Mouse (Mus musculus): ENCODE data around the gene Htt. TPM values are rescaled to one million over a fixed set of nuclear protein-coding genes. Genes with fewer than 3 reads are reported as not detected.
"Not testable (repeated sequence)": the region's sequence is repeated elsewhere in the genome, so short reads cannot be mapped to it uniquely, and the experiment has no call there.

The Htt gene
- total RNA-seq (2021), result 10 to 100 TPM; 29.0 to 31.4 TPM
- long read RNA-seq, experiment 1, result 0 reads
- long read RNA-seq, experiment 2, partial matches to known transcripts, result 3 of 3 reads
- long read RNA-seq, experiment 2, other reads (novel, unspliced or antisense), result 0 of 3 reads

DNA sequence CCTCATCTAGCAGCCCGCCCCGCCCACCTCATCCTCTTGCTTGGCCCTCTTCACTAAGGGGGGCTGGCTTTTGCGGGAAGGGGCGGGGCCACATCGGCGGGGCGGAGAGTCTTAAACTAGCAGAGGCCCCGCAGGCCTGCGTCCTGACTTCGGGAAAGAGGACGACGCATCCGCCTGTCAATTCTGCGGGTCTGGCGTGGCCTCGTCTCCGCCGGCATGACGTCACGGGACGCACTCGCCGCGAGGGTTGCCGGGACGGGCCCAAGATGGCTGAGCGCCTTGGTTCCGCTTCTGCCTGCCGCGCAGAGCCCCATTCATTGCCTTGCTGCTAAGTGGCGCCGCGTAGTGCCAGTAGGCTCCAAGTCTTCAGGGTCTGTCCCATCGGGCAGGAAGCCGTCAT lies at the start of gene Htt:
Htt (plus strand) TSS at position 232 of the 400 bp plus-strand sequence.
- peak; percentile 89 to 90 for DNase-seq (ENCODE audit: low spot score in 2 of 2)

- not testable (repeated sequence) for DNase-seq (ENCODE audit: low spot score in 2 of 2)
These were observed 47.2 kb upstream of the Htt start for GRCm38 (mm10) chr5:34714371-34714770.

- no peak for DNase-seq (ENCODE audit: low spot score in 2 of 2)
These were observed 46.7 kb upstream of the Htt start for GRCm38 (mm10) chr5:34714816-34715215.

DNA sequence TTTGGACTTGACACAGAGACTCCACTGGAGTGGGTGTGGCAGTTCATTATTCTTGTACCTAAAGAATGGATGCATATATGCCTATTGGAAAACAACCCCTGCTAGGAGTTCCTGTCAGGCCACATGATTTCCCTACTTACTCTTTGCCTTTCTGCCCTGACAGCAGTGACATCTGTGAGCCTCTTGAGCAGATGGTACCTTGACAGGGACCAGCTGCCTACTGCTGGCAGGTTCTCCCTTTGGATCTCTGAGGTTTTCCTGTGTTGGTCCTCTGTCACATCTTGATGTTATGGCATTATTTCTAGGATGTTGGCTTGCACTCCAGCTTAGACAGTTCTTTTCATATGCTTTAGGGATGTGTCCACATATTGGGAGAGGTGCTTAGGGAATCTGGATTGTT lies 32.4 kb upstream of the Htt start:
- DNase-seq (ENCODE audit: low spot score in 2 of 2), result no peak

- no peak for DNase-seq (ENCODE audit: low spot score in 2 of 2)
These were observed 31.3 kb upstream of the Htt start for GRCm38 (mm10) chr5:34730255-34730654.

DNA sequence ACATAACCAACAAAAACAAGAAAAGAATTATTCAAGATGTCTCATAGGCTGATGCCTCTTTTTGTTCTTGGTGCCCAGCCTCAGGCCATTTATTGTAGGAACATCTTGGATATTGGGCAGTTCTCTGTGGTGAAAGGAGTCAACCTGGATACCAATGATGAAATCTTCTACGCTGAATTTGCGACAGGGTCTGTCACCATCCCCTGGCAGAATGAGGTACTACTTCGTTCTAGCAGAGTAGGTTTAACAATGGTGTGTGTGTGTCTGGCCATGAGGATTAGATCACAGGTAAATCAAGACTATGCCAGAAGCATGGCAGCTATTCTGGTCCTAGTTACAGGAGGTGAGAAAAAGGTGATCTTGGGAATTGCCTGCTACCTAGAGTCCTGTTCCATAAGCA lies 10.1 kb upstream of the Htt start:
- DNase-seq (ENCODE audit: low spot score in 2 of 2), result no peak

DNA sequence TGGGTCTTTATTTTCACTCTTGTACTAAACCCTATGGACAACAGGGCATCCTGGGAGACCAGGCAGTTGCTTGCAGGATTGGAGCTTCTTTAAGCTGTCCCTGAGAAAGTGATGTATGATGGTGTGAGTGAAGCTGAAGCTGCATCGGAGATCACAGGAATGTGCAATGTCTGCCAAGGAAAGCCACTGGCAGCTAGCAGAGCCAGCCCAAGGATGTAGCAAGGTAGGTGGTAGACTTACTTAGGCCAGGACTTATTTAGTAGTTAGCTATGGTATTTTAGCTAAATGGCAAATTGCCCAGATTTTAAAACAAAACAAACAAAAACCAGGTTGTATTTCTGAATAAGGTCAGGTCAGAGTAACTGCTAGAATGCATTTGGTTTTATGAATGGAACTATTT lies 2.8 kb upstream of the Htt start:
- DNase-seq (ENCODE audit: low spot score in 2 of 2), result no peak

GRCm38 (mm10) chr5:34760850-34761508 lies 561 bp upstream of the Htt start:
- peak in 1 of 2 experiments; percentile 13 for DNase-seq (ENCODE audit: low spot score in 2 of 2)

GRCm38 (mm10) chr5:34761934-34762611 lies 533 bp downstream of the Htt start:
- peak in 1 of 2 experiments; percentile 19 for DNase-seq (ENCODE audit: low spot score in 2 of 2)

DNA sequence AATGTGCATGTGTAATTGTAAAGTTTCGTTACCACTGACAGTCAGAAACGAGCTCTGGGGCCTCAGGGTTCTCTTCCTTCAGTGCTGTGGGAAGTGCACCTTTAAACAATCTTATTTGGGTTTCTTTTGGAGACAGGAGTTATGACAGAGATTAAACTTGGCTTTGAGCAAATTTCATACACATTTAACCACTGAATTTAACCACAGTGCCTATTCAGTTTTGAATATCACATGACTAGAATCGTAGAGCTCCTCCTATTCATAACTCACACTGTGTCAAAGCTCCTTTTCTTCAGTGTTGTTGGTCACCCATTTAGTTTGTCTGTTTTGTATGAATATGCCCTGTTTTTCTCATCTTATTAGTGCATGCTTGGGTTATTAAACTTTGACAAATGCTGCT lies 10.3 kb downstream of the Htt start:
- no peak for DNase-seq (ENCODE audit: low spot score in 2 of 2)

DNA sequence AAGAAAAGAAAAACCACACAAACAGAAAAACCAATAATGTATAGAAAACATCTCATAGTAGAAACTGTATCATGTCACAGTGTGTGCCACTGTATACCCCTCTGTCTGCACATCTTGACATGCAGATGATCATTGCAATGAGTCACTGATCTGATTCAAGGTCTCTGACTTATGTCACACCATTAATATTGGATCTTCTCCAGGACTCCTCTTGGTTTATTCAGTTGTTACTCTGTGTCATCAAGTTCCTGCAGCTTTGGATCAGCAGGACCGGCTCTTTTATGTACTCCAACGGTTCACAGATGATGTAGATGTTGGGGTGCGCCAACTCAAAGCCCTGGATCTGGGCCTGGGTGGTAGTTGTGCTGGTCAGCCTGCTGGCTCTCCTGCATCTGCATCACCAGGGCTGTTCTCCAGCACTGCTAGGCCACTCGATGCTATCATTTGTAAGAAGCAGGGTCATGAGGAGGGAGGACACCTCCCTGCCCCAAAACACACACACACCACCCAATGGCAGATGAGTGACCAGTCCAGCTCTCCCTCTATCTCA lies 11.2 kb downstream of the Htt start:
- DNase-seq (ENCODE audit: low spot score in 2 of 2), result no peak

DNA sequence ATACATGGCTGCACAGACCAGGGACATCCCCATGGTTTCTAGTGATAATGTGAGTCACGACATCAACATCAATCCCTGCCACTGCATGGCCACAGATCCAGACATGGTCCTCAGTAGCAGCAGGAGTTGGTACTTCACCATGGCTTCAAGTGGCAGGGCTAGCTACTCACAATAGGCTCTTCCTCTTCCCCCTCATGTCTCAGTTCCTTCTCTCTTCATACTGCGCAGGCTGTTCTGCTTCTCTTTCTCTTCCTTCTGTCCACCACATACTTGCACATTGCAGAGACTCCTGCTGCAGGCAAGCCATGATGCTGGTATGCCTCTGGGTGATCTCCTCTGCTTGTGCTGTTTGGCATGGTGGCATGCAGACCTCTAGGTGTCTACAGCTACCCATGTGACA lies 11.9 kb downstream of the Htt start:
- no peak for DNase-seq (ENCODE audit: low spot score in 2 of 2)

- DNase-seq (ENCODE audit: low spot score in 2 of 2), result no peak
These were observed 23.5 kb downstream of the Htt start for GRCm38 (mm10) chr5:34785027-34785426.

DNA sequence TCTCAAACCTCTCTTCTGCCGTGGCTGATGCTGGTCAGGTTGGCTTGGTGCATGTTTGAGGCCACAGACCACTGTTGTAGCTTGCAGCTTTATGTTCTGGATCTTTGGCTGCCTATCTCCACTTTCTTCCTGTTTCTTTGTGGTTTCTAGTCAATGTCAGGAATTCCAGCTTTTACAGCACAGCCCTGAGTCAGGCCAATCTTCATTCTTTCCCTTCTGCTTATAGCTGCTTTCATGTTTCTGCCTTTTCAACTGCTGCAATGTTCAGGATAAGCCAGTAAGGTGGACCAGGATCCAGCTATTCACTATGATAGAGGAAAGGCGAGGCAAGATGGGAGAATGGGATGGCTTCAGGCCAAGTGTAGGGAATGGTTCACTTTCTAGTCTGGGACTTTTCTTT lies 29.6 kb downstream of the Htt start:
- DNase-seq (ENCODE audit: low spot score in 2 of 2), result no peak

DNA sequence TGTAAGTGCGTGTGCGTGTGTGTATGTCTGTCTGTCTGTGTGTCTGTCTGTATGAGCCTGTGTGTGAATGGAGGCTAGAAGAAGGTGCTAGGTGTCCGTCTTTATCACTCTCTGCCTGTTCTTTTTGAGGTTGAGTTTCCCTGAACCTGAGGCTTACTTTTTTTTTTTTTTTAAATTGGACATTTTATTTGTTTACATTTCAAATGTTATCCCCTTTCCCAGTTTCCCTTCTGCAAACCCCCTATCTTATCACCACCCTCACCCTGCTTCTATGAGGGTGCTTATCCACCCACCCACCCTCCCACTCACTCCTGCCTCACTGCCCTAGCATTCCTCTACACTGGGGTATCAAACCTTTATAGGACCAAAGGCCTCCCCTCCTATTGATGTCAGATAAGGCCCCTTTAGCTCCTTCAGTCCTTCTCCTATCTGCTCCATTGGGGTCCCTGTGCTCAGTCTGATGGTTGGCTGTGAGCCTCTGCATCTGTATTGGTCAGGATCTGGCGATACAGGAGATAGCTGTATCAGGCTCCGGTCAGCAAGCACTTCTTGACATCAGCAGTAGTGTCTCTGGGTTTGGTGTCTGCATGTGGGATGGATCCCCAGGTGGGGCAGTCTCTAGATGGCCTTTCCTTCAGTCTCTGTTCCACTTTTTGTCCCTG lies 38.9 kb downstream of the Htt start:
- no peak for DNase-seq (ENCODE audit: low spot score in 2 of 2)

DNA sequence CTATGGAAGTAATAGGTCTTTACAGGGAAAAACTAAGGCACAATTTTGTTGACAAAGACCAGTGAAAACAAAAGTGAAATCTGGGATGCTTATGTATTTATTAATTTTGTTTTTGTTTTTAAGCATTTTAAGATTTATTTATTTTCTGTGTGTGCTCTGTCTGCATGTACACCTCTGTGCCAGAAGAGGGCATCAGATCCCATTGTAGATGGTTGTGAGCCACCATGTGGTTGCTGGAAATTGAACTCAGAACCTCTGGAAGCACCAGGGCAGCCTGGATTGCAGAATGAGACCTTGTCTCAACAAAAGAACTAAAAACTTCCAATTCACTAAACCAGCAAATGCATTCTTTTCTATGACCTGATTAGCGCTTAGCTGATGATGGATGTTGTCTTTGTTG lies 44.5 kb downstream of the Htt start:
- DNase-seq (ENCODE audit: low spot score in 2 of 2), result no peak

DNA sequence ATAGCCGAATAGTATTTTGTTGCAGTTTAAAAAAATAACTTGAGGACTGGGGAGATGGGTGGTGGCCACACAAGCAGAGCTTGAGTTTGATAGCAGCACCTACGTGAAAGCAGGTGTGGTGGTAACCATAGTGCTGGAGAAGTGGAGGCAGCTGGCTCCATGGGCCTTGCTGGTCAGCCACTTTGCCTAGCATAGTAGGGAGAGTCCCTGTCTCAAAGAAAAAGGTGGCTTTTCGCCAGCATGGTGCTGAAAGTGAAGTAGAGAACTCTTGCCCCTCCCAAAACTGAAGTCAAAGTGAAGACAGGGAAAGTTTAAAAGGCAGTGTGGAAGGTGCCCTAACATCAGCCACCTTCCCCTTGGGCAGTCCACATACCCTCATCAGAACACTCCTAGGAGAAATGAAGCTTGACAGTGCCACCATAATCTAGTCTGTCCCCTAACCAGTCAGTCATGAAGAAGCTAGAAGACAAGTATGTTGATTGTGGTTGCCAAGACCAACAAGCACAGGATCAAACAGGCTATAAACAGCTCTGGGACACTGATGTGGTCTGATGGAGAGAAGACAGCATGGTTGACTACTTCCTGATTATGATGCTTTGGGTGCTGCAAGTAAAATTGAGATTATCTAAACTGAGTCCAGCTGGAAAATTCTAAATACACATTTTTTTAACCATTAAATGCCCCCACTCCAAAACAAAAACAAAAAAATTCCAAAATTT lies 61.0 kb downstream of the Htt start:
- DNase-seq (ENCODE audit: low spot score in 2 of 2), result no peak

DNA sequence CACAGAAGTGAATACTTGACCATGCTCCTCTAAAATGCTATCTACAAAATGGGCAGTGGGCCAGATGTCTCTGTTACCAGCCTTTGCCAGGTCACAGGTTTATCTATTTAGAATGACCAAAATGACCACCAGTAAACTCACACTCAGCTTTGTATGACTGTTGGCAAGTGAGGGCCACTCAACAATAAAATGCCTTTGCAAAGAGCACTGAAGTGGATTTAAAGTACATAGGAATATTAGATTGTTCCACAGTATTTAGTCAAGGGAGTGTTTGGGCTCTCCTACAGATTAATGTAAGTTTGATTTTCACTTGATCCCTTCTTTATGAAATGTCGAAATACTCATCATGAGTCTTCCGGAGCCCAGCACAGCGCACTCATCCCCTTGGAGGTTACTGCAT lies 92.5 kb downstream of the Htt start:
- no peak for DNase-seq (ENCODE audit: low spot score in 2 of 2)

DNA sequence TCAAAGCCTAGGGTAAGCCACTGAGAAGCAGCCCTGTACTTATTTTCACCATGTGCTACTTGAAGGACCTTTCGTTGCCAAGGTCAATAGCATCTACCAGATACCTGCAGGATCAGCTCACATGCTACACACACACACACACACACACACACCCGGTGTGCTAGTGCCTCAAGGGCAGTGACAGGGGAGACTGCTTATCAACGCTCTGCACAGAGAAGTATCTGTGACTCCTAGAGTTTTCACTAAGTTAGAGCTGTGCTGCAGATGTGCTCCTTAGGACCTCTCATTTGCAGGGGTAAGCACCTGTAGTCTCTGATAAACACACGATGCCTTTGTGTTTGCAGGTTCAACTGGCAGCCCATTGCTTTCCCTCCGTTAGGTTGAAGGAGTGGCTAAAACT lies 103.8 kb downstream of the Htt start:
- DNase-seq (ENCODE audit: low spot score in 2 of 2), result no peak

DNA sequence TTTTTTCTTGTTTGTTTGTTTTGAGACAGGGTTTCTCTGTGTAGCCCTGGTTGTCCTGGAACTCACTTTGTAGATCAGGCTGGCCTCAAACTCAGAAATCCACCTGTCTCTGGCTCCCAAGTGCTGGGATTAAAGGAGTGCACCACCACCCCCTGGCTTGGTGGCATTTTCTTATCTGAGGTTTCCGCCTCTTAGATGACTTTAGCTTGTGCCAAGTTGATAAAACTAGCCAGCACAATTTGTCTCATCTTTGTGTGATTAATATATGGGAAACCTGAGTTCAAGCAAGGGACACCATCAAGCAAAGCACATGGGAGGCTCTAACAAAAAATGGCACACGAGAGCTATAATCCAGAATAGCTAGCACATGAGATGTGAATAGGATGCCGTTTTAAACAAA lies 118.8 kb downstream of the Htt start:
- DNase-seq (ENCODE audit: low spot score in 2 of 2), result not testable (repeated sequence)

GRCm38 (mm10) chr5:34881023-34881422 lies 119.5 kb downstream of the Htt start:
- DNase-seq (ENCODE audit: low spot score in 2 of 2), result no peak
